Mouse (Mus musculus) lung, adult 2 months (tissue): ENCODE results near the gene Wdr74. TPM values are rescaled to one million over a fixed set of nuclear protein-coding genes. Genes with fewer than 3 reads are reported as not detected.

ENCODE experiments used
- DNase-seq: peaks from one replicate; pipeline ENCODE4 v3.0.0; 2022
- H3K4me1 ChIP-seq: fragments of 200-500 bp; 2 replicates; pipeline ENCODE4 v1.6.1; 2011; ENCODE audit warnings: low read length; ENCODE audit not compliant: control insufficient read depth, insufficient read depth
- H3K4me3 ChIP-seq: fragments of 200-500 bp; replicated peaks from 2 replicates; pipeline ENCODE3; 2011; ENCODE audit warnings: low read depth, mild to moderate bottlenecking, control low read depth, low read length; ENCODE audit errors: extremely low read depth
- CTCF ChIP-seq: fragments of 200-500 bp; IDR thresholded peaks from 2 replicates; pipeline ENCODE4 v1.5.1; 2011; ENCODE audit warnings: mild to moderate bottlenecking, low read length, control low read depth; ENCODE audit not compliant: insufficient read depth
- POLR2A ChIP-seq: fragments of 200-500 bp; IDR thresholded peaks from 2 replicates; pipeline ENCODE4 v1.6.1; 2011; ENCODE audit warnings: low read depth, mild to moderate bottlenecking, control low read depth, low read length, borderline replicate concordance; ENCODE audit errors: extremely low read depth
- WGBS: fragments of 180-500 bp; shearing (Covaris S2); methylation state at CpG from one replicate; pipeline ENCODE4 v1.1.7; 2018; 5-methylcytosine and 5-hydroxymethylcytosine counted together
- polyA plus RNA-seq: library from polyadenylated mRNA; depleted of rRNA; stranded (reverse); fragments of >200 nt; gene quantifications from 2 replicates; pipeline ENCODE4 v1.2.3, GENCODE M21; 2012; rRNA removed

Gene Wdr74
- 19.5 and 21.3 TPM in 2 replicates for polyA plus RNA-seq

DNA sequence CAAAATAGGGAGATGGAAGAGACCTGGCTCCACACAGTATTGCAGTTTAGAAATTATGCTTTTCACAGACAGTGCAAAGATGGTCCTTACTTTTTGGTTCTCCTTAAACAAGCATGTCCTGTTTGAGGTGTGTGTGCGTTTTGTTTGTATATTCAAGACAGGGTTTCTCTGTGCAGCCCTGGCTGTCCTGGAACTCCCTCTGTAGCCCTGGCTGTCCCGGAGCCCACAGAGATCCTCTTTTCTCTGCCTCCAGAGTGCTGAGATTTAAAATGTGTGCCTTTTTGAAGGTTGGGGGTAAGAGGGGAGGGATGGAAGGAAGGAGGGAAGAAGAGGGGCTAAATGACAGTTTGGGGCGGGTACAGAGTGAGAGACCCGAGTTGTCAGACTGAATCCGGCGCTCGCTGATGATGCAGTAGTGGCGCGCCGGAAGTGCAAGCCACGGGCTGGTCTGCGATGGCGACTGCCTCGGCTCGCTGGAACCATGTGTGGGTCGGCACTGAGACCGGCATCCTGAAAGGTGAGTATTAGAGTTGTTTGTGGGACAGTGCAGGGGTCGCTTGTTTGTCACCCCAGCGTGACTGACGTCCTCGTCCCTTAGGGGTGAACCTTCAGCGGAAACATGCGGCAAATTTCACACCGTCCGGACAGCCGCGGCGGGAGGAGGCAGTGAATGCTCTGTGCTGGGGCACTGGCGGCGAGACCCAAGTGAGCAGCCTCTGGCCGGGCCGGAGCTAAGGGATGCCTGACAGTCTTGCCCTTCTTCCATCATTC, at the start of gene Wdr74:
Wdr74 (plus strand) TSS at position 439 of the 771 bp plus-strand sequence.
- TF ChIP-seq CTCF, result no peak
- TF ChIP-seq POLR2A, result peak; percentile 89
- under 1% methylated on average over 32 of the region's 32 CpGs for WGBS
- Histone ChIP-seq H3K4me1 (peaks cover 1% of the 10 kb centered on the region), H3K4me3 (peak within 1 kb of the TSS; percentile 97)
- peak; percentile 92 for DNase-seq

- H3K4me1 ChIP-seq, result 0 out of 2 replicates have a peak, but pooled peaks cover 2% of the 10 kb centered on the region
- 55% methylated on average over 9 of the region's 9 CpGs for WGBS
- no peak for TF ChIP-seq POLR2A
- no peak for TF ChIP-seq CTCF
- no peak overlapping the region for H3K4me3 ChIP-seq
- no peak for DNase-seq
Measured at GRCm38 (mm10) chr19:8691871-8692539, 43.6 kb upstream of the Wdr74 start.

- 92% methylated on average over 5 of the region's 5 CpGs for WGBS
- TF ChIP-seq POLR2A, result no peak
- TF ChIP-seq CTCF, result no peak
- 0 out of 2 replicates have a peak, but pooled peaks cover 2% of the 10 kb centered on the region for H3K4me1 ChIP-seq
- no peak for DNase-seq
- no peak overlapping the region for H3K4me3 ChIP-seq
Measured at GRCm38 (mm10) chr19:8692740-8693139, 42.9 kb upstream of the Wdr74 start.

DNA sequence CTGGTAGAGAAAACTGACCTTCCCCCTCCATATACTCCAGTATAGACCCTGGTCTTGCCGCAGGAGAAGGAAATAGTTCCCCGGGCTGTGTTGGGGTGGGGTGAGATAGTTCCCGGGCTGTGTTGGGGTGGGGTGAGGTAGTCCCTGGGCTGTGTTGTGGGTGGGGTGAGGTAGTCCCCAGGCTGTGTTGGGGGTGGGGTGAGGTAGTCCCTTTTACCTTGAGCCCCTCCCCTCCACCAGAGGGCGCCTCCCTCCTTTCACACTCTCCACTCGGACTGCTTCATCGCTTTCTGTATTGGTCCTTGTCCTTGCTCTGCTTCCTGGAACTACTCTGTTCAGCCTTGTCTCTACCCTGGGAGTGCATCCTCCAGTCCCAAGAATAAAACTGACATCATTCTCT, 40.3 kb upstream of the Wdr74 start:
- TF ChIP-seq POLR2A, result no peak
- TF ChIP-seq CTCF, result peak; percentile 74
- DNase-seq, result peak; percentile 70
- Histone ChIP-seq H3K4me3 (no peak overlapping the region), H3K4me1 (0 out of 2 replicates have a peak, but pooled peaks cover 2% of the 10 kb centered on the region)
- 21% methylated on average over 6 of the region's 6 CpGs for WGBS

GRCm38 (mm10) chr19:8699652-8700051, 36.0 kb upstream of the Wdr74 start:
- Histone ChIP-seq H3K4me3 (no peak overlapping the region), H3K4me1 (peaks cover 6% of the 10 kb centered on the region)
- no peak for TF ChIP-seq CTCF
- TF ChIP-seq POLR2A, result no peak
- no peak for DNase-seq
- 84% methylated on average over 9 of the region's 9 CpGs for WGBS

DNA sequence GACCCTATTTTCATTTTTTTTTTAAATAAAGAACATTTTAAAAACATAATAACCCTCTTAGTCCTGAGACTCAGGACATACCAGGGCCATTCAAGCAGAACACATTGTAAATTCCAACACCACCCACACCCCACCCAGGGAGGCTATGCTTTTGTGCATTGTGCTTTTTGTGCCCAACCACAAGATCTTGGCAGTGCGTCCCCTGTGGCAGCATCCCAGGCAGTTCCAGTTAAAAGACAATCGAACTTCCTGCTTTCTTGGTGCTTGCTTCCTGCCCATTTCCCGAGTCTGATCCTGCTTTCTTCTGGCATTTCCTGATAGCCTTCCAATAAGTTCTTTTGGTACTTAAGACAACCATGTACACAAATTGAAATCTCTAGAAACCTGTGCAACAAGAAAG, 33.2 kb upstream of the Wdr74 start:
- Histone ChIP-seq H3K4me1 (peaks cover 6% of the 10 kb centered on the region), H3K4me3 (no peak overlapping the region)
- 23% methylated on average over 3 of the region's 3 CpGs for WGBS
- TF ChIP-seq POLR2A (no peak), CTCF (no peak)
- peak; percentile 57 for DNase-seq

DNA sequence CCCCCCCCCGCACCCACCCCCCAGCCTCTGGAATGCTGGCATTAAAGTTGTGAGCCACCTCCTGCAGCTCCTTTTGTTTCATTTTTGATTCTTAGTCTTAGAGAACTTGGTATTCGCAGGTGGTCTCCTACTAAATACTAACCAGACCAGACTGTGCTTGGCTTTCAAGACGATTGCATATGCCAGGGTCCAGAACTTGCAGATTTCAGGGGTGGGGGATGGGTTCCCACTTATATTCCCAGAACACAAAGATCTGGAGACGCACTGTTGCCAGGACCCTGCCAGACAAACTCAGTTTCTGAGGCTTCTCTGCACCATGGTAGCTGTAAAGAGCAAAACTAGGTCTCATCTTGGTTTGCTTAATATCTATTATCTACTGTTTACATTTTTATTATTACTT, 32.1 kb upstream of the Wdr74 start:
- no peak for DNase-seq
- TF ChIP-seq POLR2A, result no peak
- TF ChIP-seq CTCF, result no peak
- 61% methylated on average over 4 of the region's 4 CpGs for WGBS
- no peak overlapping the region for H3K4me3 ChIP-seq
- H3K4me1 ChIP-seq, result peaks cover 6% of the 10 kb centered on the region

- 78% methylated on average over 6 of the region's 6 CpGs for WGBS
- DNase-seq, result no peak
Measured at GRCm38 (mm10) chr19:8705026-8705708, 30.5 kb upstream of the Wdr74 start.

DNA sequence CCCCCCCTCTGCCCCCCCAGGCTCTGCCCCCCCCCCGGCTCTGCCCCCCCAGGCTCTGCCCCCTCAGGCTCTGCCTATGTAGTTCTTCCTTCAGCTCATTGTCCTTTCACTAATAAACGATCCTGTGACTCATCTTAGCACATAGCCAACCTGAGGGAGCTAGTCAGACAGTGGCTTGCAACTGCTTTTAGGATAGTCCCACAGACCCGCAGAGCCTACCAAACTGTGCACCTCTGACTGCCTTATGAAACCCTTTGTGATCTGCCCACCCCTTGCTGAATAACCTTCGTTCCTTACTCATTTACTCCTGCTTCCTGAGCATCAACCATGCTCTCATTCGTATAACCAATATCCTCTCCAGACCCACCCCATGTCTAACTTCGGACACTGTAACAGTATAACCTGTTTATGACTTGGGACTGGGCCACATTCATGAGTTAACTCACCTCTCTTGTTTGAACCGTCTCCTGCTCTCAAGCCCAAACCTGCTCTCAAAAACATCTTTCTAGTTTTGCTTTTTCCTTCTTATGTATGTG, 29.4 kb upstream of the Wdr74 start:
- H3K4me1 ChIP-seq, result peaks cover 19% of the 10 kb centered on the region
- DNase-seq, result no peak
- TF ChIP-seq CTCF, result no peak
- no peak for TF ChIP-seq POLR2A
- H3K4me3 ChIP-seq, result no peak overlapping the region
- WGBS, result 55% methylated on average over 7 of the region's 7 CpGs

More at GRCm38 (mm10) chr19:8705026-8705708, 30.5 kb upstream of the Wdr74 start:
- Histone ChIP-seq H3K4me3 (no peak overlapping the region), H3K4me1 (peaks cover 14% of the 10 kb centered on the region)
- TF ChIP-seq POLR2A (no peak), CTCF (no peak)

- H3K4me1 ChIP-seq, result peaks cover 23% of the 10 kb centered on the region
- TF ChIP-seq POLR2A (no peak), CTCF (no peak)
- WGBS, result 83% methylated on average over 7 of the region's 7 CpGs
- DNase-seq, result no peak
- no peak overlapping the region for H3K4me3 ChIP-seq
Measured at GRCm38 (mm10) chr19:8706930-8707329, 28.7 kb upstream of the Wdr74 start.
